Mouse (Mus musculus) kidney, adult 2 months (tissue): Measurements from ENCODE around the gene Ptger4.

Experiments
- CTCF ChIP-seq: fragments of 200-500 bp; conservative IDR thresholded peaks from 2 replicates; pipeline ENCODE4 v1.5.1; 2011; ENCODE audit warnings: low read depth, mild to moderate bottlenecking, control low read depth, low read length, moderate library complexity, mixed read lengths; ENCODE audit not compliant: insufficient read depth, insufficient read length
- POLR2A ChIP-seq: fragments of 200-500 bp; IDR thresholded peaks from one replicate; pipeline ENCODE4 v1.6.1; 2011; ENCODE audit warnings: low read depth, low read length, control low read depth

DNA sequence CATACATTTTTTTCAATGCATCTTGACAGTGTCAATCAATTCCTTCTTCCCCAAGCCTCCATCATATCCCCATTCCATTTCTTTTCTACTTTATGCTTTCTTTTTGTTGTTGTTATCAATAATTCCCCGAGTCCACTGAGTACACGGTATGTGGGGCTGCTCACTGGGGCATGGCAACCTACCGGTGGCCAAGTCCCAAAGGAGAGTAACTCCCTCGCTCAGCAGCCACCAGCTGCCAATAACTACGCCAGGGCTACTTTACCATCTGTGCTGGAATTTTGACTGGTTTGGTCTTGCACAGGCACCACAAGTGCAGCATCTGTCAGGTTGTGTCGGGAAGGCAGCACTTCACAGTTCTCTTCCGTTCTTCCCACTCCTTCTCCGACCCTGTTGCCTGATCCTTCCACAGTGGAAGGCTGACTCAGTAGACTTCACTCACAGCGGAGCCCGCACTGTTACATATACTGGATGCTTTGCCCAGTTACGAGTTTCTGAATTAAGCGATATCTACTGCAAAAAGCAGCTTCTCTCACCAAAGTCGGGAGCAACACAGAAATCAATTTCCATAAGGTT, 18.2 kb upstream of the Ptger4 start:
- no peak for TF ChIP-seq POLR2A
- no peak for TF ChIP-seq CTCF
